Mouse (Mus musculus) thymus, adult 2 months (tissue): ENCODE measurements around the gene Dlgap1. TPM values are rescaled to one million over a fixed set of nuclear protein-coding genes. Genes with fewer than 3 reads are reported as not detected.

Source experiments
- DNase-seq: peaks from one replicate; pipeline ENCODE4 v3.0.0; 2021
- H3K27ac ChIP-seq: fragments of 200-500 bp; 2 replicates; pipeline ENCODE4 v1.5.1; 2012; ENCODE audit warnings: low read length, control low read depth; ENCODE audit not compliant: control insufficient read depth, insufficient read depth
- H3K27me3 ChIP-seq: fragments of 200-500 bp; 2 replicates; pipeline ENCODE4 v1.6.1; 2012; ENCODE audit warnings: mild to moderate bottlenecking, low read length, moderate library complexity, mixed read lengths; ENCODE audit not compliant: control insufficient read depth, insufficient read depth
- H3K36me3 ChIP-seq: fragments of 200-500 bp; 2 replicates; pipeline ENCODE4 v1.6.1; 2012; ENCODE audit warnings: mild to moderate bottlenecking, low read length, moderate library complexity; ENCODE audit not compliant: control insufficient read depth, insufficient read depth
- H3K4me1 ChIP-seq: fragments of 200-500 bp; replicated peaks from 2 replicates; pipeline ENCODE4 v1.6.1; 2012; ENCODE audit warnings: low read length; ENCODE audit not compliant: control insufficient read depth, insufficient read depth
- H3K4me3 ChIP-seq: fragments of 200-500 bp; 2 replicates; pipeline ENCODE4 v1.5.1; 2012; ENCODE audit warnings: mild to moderate bottlenecking, low read length, control low read depth, moderate library complexity; ENCODE audit not compliant: control insufficient read depth, insufficient read depth
- CTCF ChIP-seq: fragments of 200-500 bp; IDR thresholded peaks from 2 replicates; pipeline ENCODE4 v1.5.1; 2012; ENCODE audit warnings: mild to moderate bottlenecking, control low read depth, low read length, moderate library complexity, borderline replicate concordance; ENCODE audit not compliant: control insufficient read depth, poor library complexity, insufficient read depth; ENCODE audit errors: extremely low read depth
- POLR2A ChIP-seq: fragments of 200-500 bp; IDR thresholded peaks from 2 replicates; pipeline ENCODE4 v1.6.1; 2012; ENCODE audit warnings: mild to moderate bottlenecking, low read length, control low read depth, moderate library complexity; ENCODE audit not compliant: control insufficient read depth, poor library complexity, insufficient read depth; ENCODE audit errors: extremely low read depth
- WGBS: fragments of 180-500 bp; shearing (Covaris S2); methylation state at CpG from one replicate; pipeline ENCODE4 v1.1.7; 2018; 5-methylcytosine and 5-hydroxymethylcytosine counted together
- polyA plus RNA-seq: library from polyadenylated mRNA; depleted of rRNA; stranded (reverse); fragments of >200 nt; gene quantifications from 2 replicates; pipeline ENCODE4 v1.2.3, GENCODE M21; 2012

The Dlgap1 gene
- polyA plus RNA-seq, 1 experiment, result 0.32 TPM

DNA sequence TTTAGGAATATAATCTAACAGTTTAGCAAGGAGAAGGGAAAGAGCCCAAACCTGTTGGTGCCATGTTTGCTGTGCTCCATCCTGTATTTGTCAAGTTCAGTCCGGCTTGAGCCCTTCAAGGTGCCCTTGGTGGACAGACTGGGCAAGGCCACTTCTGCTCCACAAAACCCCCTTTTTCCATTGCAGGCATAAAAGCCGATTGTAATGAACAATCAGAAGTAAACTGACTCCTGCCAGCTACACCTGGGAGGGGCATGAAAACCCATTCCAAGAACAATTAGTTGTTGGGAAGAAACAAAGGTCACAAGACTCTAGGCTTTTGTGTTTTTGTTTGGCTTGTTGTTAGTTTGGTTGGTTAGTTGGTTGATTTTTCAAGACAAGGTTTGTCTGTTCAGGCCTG is 859.7 kb downstream of the Dlgap1 start:
- Histone ChIP-seq H3K27me3 (no peaks in the 10 kb centered on the region), H3K4me1 (no peaks in the 10 kb centered on the region), H3K36me3 (no peaks in the 10 kb centered on the region), H3K27ac (no peak overlapping the region), H3K4me3 (no peak overlapping the region)
- no peak for TF ChIP-seq POLR2A
- no peak for TF ChIP-seq CTCF
- DNase-seq, result no peak
- WGBS, result 96% methylated on average over 2 of the region's 2 CpGs

DNA sequence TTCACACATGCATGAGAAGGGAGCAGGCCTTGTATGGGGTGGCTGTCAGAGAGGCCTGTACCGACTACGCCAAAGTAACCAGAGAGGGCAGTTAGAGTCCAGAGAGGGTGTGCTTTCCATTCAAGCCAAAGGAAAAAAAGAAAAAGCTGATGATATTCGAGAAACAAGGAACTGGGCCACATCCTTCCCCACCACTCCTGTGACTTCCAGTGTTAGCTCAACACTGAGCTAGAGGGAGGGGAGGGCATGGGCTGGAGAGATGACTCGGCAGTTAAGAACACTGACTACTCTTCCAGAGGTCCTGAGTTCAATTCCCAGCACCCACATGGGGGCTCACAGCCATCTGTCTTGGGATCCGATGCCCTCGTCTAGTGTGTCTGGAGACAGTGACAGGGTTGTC is 860.3 kb downstream of the Dlgap1 start:
- Histone ChIP-seq H3K4me3 (no peak overlapping the region), H3K27me3 (no peaks in the 10 kb centered on the region), H3K36me3 (no peaks in the 10 kb centered on the region), H3K27ac (no peak overlapping the region), H3K4me1 (no peaks in the 10 kb centered on the region; the same call in 1 of the 2 replicates)
- WGBS, result 83% methylated on average over 6 of the region's 6 CpGs
- TF ChIP-seq POLR2A (no peak), CTCF (no peak)
- no peak for DNase-seq

DNA sequence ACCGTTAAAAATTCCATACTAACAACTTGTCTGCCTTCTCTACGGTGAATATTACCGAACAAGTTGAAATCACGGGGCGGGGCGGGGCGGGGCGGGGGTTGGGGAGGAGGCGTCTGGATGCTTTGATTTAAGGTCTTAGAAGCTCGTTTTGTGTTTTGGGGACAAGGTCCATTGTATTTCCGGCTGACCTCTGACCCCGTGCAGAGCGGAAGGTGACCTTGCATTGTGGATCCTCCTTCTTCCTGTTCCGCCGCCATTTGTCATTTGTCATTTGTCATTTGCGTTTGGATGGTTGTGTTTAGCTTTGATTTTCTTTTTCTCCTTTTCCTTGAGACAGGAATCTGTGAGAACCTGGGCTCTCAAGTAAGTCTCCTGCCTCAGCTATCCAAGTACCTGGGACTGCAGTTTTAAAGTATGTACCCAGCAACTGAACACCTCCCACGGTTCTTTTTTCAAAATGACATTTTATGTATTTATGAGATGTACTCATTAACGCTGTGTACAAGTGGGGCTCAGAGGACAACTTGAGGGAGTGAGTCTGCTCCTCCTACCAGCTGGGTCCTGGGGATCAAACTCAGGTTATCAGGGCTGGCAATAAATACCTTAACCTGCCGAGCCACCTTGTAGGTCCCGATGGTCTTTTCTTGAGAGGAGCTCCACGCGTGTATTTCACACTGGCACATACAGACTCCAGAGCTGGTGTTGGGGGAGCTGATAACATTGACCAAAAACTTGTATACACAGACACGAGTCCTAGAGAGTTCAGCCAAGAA is 861.3 kb downstream of the Dlgap1 start:
- no peaks in the 10 kb centered on the region for H3K27me3 ChIP-seq
- WGBS, result 93% methylated on average over 23 of the region's 23 CpGs
- no peak for DNase-seq
- TF ChIP-seq POLR2A, result no peak
- no peak for TF ChIP-seq CTCF
- H3K36me3 ChIP-seq, result no peaks in the 10 kb centered on the region
- H3K4me1 ChIP-seq, result no peaks in the 10 kb centered on the region; the same call in 1 of the 2 replicates
- H3K4me3 ChIP-seq, result no peak overlapping the region
- no peak overlapping the region for H3K27ac ChIP-seq

GRCm38 (mm10) chr17:70831591-70831990 is 862.7 kb downstream of the Dlgap1 start:
- Histone ChIP-seq H3K36me3 (no peaks in the 10 kb centered on the region), H3K4me1 (no peaks in the 10 kb centered on the region; the same call in 1 of the 2 replicates), H3K27me3 (no peaks in the 10 kb centered on the region), H3K27ac (no peak overlapping the region), H3K4me3 (no peak overlapping the region)
- WGBS, result 95% methylated on average over 4 of the region's 4 CpGs
- DNase-seq, result no peak
- no peak for TF ChIP-seq POLR2A
- no peak for TF ChIP-seq CTCF

DNA sequence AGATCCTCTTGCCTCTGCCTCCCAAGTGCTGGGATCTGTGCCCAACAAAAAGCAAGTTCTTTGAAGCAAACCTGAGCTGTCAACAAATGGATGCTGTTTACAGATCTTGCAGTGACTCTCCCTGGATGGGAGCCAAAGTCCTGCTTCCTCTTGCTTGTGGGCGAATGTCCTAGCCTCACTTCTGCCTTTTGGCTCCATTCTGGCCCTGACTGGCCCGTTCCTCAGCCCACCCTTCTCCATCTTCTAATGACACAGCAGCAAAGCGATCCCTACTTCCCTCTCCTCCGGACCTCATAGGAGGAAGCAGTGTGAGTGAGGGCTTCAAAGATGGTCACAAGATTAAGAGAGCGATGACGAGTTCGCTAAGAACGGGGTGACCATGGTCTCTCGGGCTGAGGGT is 863.7 kb downstream of the Dlgap1 start:
- Histone ChIP-seq H3K36me3 (no peaks in the 10 kb centered on the region), H3K4me3 (no peak overlapping the region), H3K27ac (no peak overlapping the region), H3K4me1 (no peaks in the 10 kb centered on the region; the same call in 1 of the 2 replicates), H3K27me3 (no peaks in the 10 kb centered on the region)
- 53% methylated on average over 9 of the region's 9 CpGs for WGBS
- TF ChIP-seq POLR2A, result no peak
- TF ChIP-seq CTCF, result no peak
- no peak for DNase-seq

GRCm38 (mm10) chr17:70834430-70834965 is 865.6 kb downstream of the Dlgap1 start:
- WGBS, result 3% methylated on average over 29 of the region's 29 CpGs
- H3K36me3 ChIP-seq, result no peaks in the 10 kb centered on the region
- H3K27me3 ChIP-seq, result no peaks in the 10 kb centered on the region
- TF ChIP-seq POLR2A (no peak), CTCF (no peak)
- DNase-seq, result no peak
- no peak overlapping the region for H3K27ac ChIP-seq
- peak overlapping the region; percentile 18; the same call in 1 of the 2 replicates for H3K4me3 ChIP-seq
- H3K4me1 ChIP-seq, result no peaks in the 10 kb centered on the region; the same call in 1 of the 2 replicates
